Mouse (Mus musculus): ENCODE measurements at regions not wholly inside any gene's neighbourhood (a gene's known extent, or its start where the extent isn't known, plus 50 kb on each side); places are given as distances from the start of the nearest gene placed in this dataset.
A peak's percentile ranks its signal among the peaks of the same experiment; 100 is the strongest.

- DNase-seq = peak; percentile 48
These were observed 179.1 kb upstream of the Arhgef26 start for GRCm38 (mm10) chr3:62159031-62159430.

- DNase-seq = no peak
These were observed 167.5 kb upstream of the Arhgef26 start for GRCm38 (mm10) chr3:62170647-62171046.

- no peak for DNase-seq
These were observed 150.2 kb upstream of the Arhgef26 start for GRCm38 (mm10) chr3:62187807-62188509.

GRCm38 (mm10) chr3:62192466-62192865 lies 145.7 kb upstream of the Arhgef26 start:
- DNase-seq = peak; percentile 15

GRCm38 (mm10) chr3:62194421-62194820 lies 143.7 kb upstream of the Arhgef26 start:
- no peak for DNase-seq

GRCm38 (mm10) chr3:62196679-62197078 lies 141.5 kb upstream of the Arhgef26 start:
- DNase-seq = no peak

- peak; percentile 78 for DNase-seq
These were observed 122.3 kb upstream of the Arhgef26 start for GRCm38 (mm10) chr3:62215806-62216205.

- DNase-seq = no peak
These were observed 120.8 kb upstream of the Arhgef26 start for GRCm38 (mm10) chr3:62217335-62217734.

GRCm38 (mm10) chr3:62227697-62228096 lies 110.4 kb upstream of the Arhgef26 start:
- no peak for DNase-seq

- no peak for DNase-seq
These were observed 110.0 kb upstream of the Arhgef26 start for GRCm38 (mm10) chr3:62228156-62228555.

GRCm38 (mm10) chr3:62241031-62241430 lies 97.1 kb upstream of the Arhgef26 start:
- DNase-seq = no peak

- no peak for DNase-seq
These were observed 66.4 kb upstream of the Arhgef26 start for GRCm38 (mm10) chr3:62271703-62272102.

GRCm38 (mm10) chr3:62278279-62278678 lies 59.9 kb upstream of the Arhgef26 start:
- no peak for DNase-seq

- DNase-seq = no peak
These were observed 57.2 kb upstream of the Arhgef26 start for GRCm38 (mm10) chr3:62280960-62281359.

Measured in lung, postnatal 36 days (tissue).